30 mouse cellular contexts compared by ENCODE assay signal in genomic region chr19:5092083-5092482, GRCm38 (mm10). TPM values are rescaled to one million over a fixed set of nuclear protein-coding genes. Genes with fewer than 3 reads are reported as not detected.
DNase-seq lines count a peak whose midpoint lies in the region; ATAC-seq and TF ChIP-seq lines count a peak whose summit lies in the region.
"Had no signal": no experiment of that assay in that cellular context is flagged by ENCODE, and none has a peak within 500 bp of the region (broad histone marks: within the 10 kb centered on the region; RNA-seq: fewer than 3 reads in every experiment).

No protein-coding gene starts in this region.

- H3K27me3 ChIP-seq in hindbrain, embryonic 14.5 days (ENCODE audit: control insufficient read depth, insufficient read depth, low read length), result no peaks in the 10 kb centered on the region
- H3K27me3 ChIP-seq in hindbrain, embryonic 10.5 days (ENCODE audit: insufficient read depth, poor library complexity, severe bottlenecking), result 0 out of 2 replicates have a peak, but pooled peaks cover 1% of the 10 kb centered on the region
- no peaks in the 10 kb centered on the region for H3K27me3 ChIP-seq in midbrain, embryonic 15.5 days (replicated peaks)
- peaks cover 12% of the 10 kb centered on the region; the same call in 1 of the 2 replicates for H3K27me3 ChIP-seq in midbrain, embryonic 10.5 days (ENCODE audit: low read depth, poor library complexity, severe bottlenecking)
- H3K27me3 ChIP-seq: CH12.LX; embryonic facial prominence, embryonic 13.5 days; forebrain, embryonic 12.5 days; forebrain, embryonic 15.5 days; Patski had no signal

- 0 out of 2 replicates have a peak, but pooled peaks have one; percentile 7 for TF ChIP-seq POLR2A in olfactory bulb, adult 2 months (IDR thresholded peaks at IDR 0.05; ENCODE audit: insufficient read depth, low read depth, low read length)

- TF ChIP-seq CTCF in olfactory bulb, adult 2 months (IDR thresholded peaks at IDR 0.05; ENCODE audit: insufficient read depth, low read depth, low read length), result no peak

- H3K36me3 ChIP-seq in hindbrain, embryonic 14.5 days (replicated peaks; ENCODE audit: control insufficient read depth, insufficient read depth), result peaks cover 40% of the 10 kb centered on the region
- peaks cover 43% of the 10 kb centered on the region for H3K36me3 ChIP-seq in hindbrain, embryonic 10.5 days
- peaks cover 14% of the 10 kb centered on the region for H3K36me3 ChIP-seq in midbrain, embryonic 15.5 days (replicated peaks)
- peaks cover 42% of the 10 kb centered on the region for H3K36me3 ChIP-seq in midbrain, embryonic 10.5 days

- ATAC-seq in hindbrain, embryonic 14.5 days (ENCODE audit: low FRiP score), result no peak
- no peak for ATAC-seq in midbrain, embryonic 15.5 days (replicated peaks)
- ATAC-seq: forebrain, embryonic 15.5 days; hindbrain, postnatal 0 days; inflammation-experienced regulatory T-cells, adult 6 months; intestine, embryonic 16.5 days; Patski had no signal

- peak overlapping the region; percentile 26; the same call in 1 of the 2 replicates for H3K9ac ChIP-seq in hindbrain, embryonic 14.5 days
- no peak overlapping the region for H3K9ac ChIP-seq in midbrain, embryonic 15.5 days
- H3K9ac ChIP-seq: embryonic facial prominence, embryonic 13.5 days; forebrain, embryonic 12.5 days; forebrain, embryonic 15.5 days; heart, embryonic 12.5 days; heart, embryonic 15.5 days had no signal

- no peak overlapping the region for H3K27ac ChIP-seq in hindbrain, embryonic 14.5 days
- no peak overlapping the region for H3K27ac ChIP-seq in hindbrain, embryonic 10.5 days
- 0 out of 2 replicates have a peak overlapping the region, but pooled peaks have one; percentile 26 for H3K27ac ChIP-seq in midbrain, embryonic 15.5 days
- H3K27ac ChIP-seq in midbrain, embryonic 10.5 days (replicated peaks), result no peak overlapping the region
- no peak overlapping the region for H3K27ac ChIP-seq in olfactory bulb, adult 2 months (ENCODE audit: insufficient read depth, low read depth, low read length)
- H3K27ac ChIP-seq: embryonic facial prominence, embryonic 10.5 days; embryonic facial prominence, embryonic 13.5 days; forebrain, embryonic 12.5 days; forebrain, embryonic 15.5 days; heart, embryonic 15.5 days; hindbrain, postnatal 0 days had no signal

- 84% methylated on average over 10 of the region's 10 CpGs for WGBS in hindbrain, embryonic 14.5 days
- 92% methylated on average over 10 of the region's 10 CpGs for WGBS in hindbrain, embryonic 10.5 days
- 87% methylated on average over 10 of the region's 10 CpGs for WGBS in midbrain, embryonic 15.5 days
- WGBS in midbrain, embryonic 10.5 days, result 92% methylated on average over 10 of the region's 10 CpGs
- 82% methylated on average over 10 of the region's 10 CpGs for WGBS in olfactory bulb, adult 2 months

- DNase-seq in cerebellum, adult 9-11 months, result peak; percentile 58
- DNase-seq in cerebellum, postnatal 36 days, result no peak
- no peak for DNase-seq in hindbrain, embryonic 14.5 days (ENCODE audit: low spot score)
- DNase-seq in hindbrain, embryonic 10.5 days (ENCODE audit: low spot score), result no peak
- DNase-seq in midbrain, embryonic 10.5 days (ENCODE audit: low spot score), result no peak
- DNase-seq: adrenal gland, postnatal 10 days; adrenal gland, postnatal 36 days; B cell, adult 2 months; cerebellum, adult 2 months; cerebellum, postnatal 10 days; embryo, embryonic 11 days; gastrocnemius, postnatal 10 days; gastrocnemius, postnatal 36 days; heart, postnatal 10 days; heart, postnatal 36 days had no signal

- H3K4me2 ChIP-seq in hindbrain, embryonic 14.5 days (replicated peaks), result no peak overlapping the region
- H3K4me2 ChIP-seq in midbrain, embryonic 15.5 days, result no peak overlapping the region
- H3K4me2 ChIP-seq: embryonic facial prominence, embryonic 13.5 days; forebrain, embryonic 12.5 days; forebrain, embryonic 15.5 days; heart, embryonic 12.5 days; heart, embryonic 15.5 days had no signal

- H3K4me3 ChIP-seq in hindbrain, embryonic 14.5 days (replicated peaks; ENCODE audit: low read length), result no peak overlapping the region
- H3K4me3 ChIP-seq in hindbrain, embryonic 10.5 days, result no peak overlapping the region
- H3K4me3 ChIP-seq in midbrain, embryonic 15.5 days, result no peak overlapping the region
- no peak overlapping the region for H3K4me3 ChIP-seq in midbrain, embryonic 10.5 days
- no peak overlapping the region for H3K4me3 ChIP-seq in olfactory bulb, adult 2 months (ENCODE audit: insufficient read depth, low read depth, low read length)
- H3K4me3 ChIP-seq: embryonic facial prominence, embryonic 13.5 days; erythroblast, embryonic 14.5 days; forebrain, embryonic 12.5 days; forebrain, embryonic 15.5 days; heart, embryonic 12.5 days; heart, embryonic 15.5 days had no signal

- no peaks in the 10 kb centered on the region for H3K9me3 ChIP-seq in hindbrain, embryonic 14.5 days (ENCODE audit: control insufficient read depth, low read length)
- no peaks in the 10 kb centered on the region for H3K9me3 ChIP-seq in hindbrain, embryonic 10.5 days
- H3K9me3 ChIP-seq in midbrain, embryonic 15.5 days, result no peaks in the 10 kb centered on the region
- H3K9me3 ChIP-seq in midbrain, embryonic 10.5 days (replicated peaks), result no peaks in the 10 kb centered on the region
- H3K9me3 ChIP-seq: embryonic facial prominence, embryonic 10.5 days; embryonic facial prominence, embryonic 13.5 days; forebrain, embryonic 12.5 days; forebrain, embryonic 15.5 days; G1E; heart, embryonic 12.5 days; heart, embryonic 15.5 days had no signal

- H3K4me1 ChIP-seq in hindbrain, embryonic 14.5 days (replicated peaks; ENCODE audit: control insufficient read depth, insufficient read depth, low read length), result peaks cover 52% of the 10 kb centered on the region
- peaks cover 61% of the 10 kb centered on the region for H3K4me1 ChIP-seq in hindbrain, embryonic 10.5 days (replicated peaks)
- H3K4me1 ChIP-seq in midbrain, embryonic 15.5 days, result peaks cover 64% of the 10 kb centered on the region
- H3K4me1 ChIP-seq in midbrain, embryonic 10.5 days, result peaks cover 59% of the 10 kb centered on the region
- peaks cover 45% of the 10 kb centered on the region for H3K4me1 ChIP-seq in olfactory bulb, adult 2 months (ENCODE audit: control insufficient read depth, insufficient read depth, low read length)

RNA-seq across cellular contexts. Expression of gene Yif1a, which starts 3.7 kb away (rescaled TPM):
- polyA plus RNA-seq in hindbrain, embryonic 14.5 days (2014; fragmentation: Nextera tagmentation; extraction: Ambion mirVana), result 62.4 and 72.6 TPM in 2 replicates
- 87.1 and 92.0 TPM in 2 replicates for polyA plus RNA-seq in hindbrain, embryonic 10.5 days (2016; fragmentation: Nextera tagmentation; extraction: Ambion mirVana)
- 43.4 and 55.8 TPM in 2 replicates for polyA plus RNA-seq in midbrain, embryonic 15.5 days (2015; fragmentation: Nextera tagmentation; extraction: Ambion mirVana)
- 85.1 and 90.7 TPM in 2 replicates for polyA plus RNA-seq in midbrain, embryonic 10.5 days (2016; fragmentation: Nextera tagmentation; extraction: Ambion mirVana)
- polyA plus RNA-seq in olfactory bulb, adult 2 months (2012; ENCODE audit: insufficient read depth, insufficient read length, low replicate concordance, missing spikeins), result not detected in 2 replicates

RNA-seq across cellular contexts. Expression of gene Cnih2, which starts 6.2 kb away (rescaled TPM):
- polyA plus RNA-seq in hindbrain, embryonic 14.5 days (2014; fragmentation: Nextera tagmentation; extraction: Ambion mirVana), result 485 and 502 TPM in 2 replicates
- 42.1 and 115 TPM in 2 replicates for polyA plus RNA-seq in hindbrain, embryonic 10.5 days (2016; fragmentation: Nextera tagmentation; extraction: Ambion mirVana)
- polyA plus RNA-seq in midbrain, embryonic 15.5 days (2015; fragmentation: Nextera tagmentation; extraction: Ambion mirVana), result 480 and 492 TPM in 2 replicates
- polyA plus RNA-seq in midbrain, embryonic 10.5 days (2016; fragmentation: Nextera tagmentation; extraction: Ambion mirVana), result 42.2 and 72.4 TPM in 2 replicates
- not detected in 2 replicates for polyA plus RNA-seq in olfactory bulb, adult 2 months (2012; ENCODE audit: insufficient read depth, insufficient read length, low replicate concordance, missing spikeins)

RNA-seq across cellular contexts. Expression of gene Tmem151a, which starts 6.8 kb away (rescaled TPM):
- 20.7 and 23.8 TPM in 2 replicates for polyA plus RNA-seq in hindbrain, embryonic 14.5 days (2014; fragmentation: Nextera tagmentation; extraction: Ambion mirVana)
- polyA plus RNA-seq in hindbrain, embryonic 10.5 days (2016; fragmentation: Nextera tagmentation; extraction: Ambion mirVana), result 1.5 and 1.8 TPM in 2 replicates
- polyA plus RNA-seq in midbrain, embryonic 15.5 days (2015; fragmentation: Nextera tagmentation; extraction: Ambion mirVana), result 20.3 and 21.2 TPM in 2 replicates
- polyA plus RNA-seq in midbrain, embryonic 10.5 days (2016; fragmentation: Nextera tagmentation; extraction: Ambion mirVana), result 0.97 and 1.0 TPM in 2 replicates
- polyA plus RNA-seq in olfactory bulb, adult 2 months (2012; ENCODE audit: insufficient read depth, insufficient read length, low replicate concordance, missing spikeins), result not detected in 2 replicates
- polyA plus RNA-seq: erythroblast, embryonic 14.5 days; G1E; inflammation-experienced regulatory T-cells, adult 6 months had no signal

RNA-seq across cellular contexts. Expression of gene Rab1b, which starts 14.8 kb away (rescaled TPM):
- polyA plus RNA-seq in hindbrain, embryonic 14.5 days (2014; fragmentation: Nextera tagmentation; extraction: Ambion mirVana), result 210 and 213 TPM in 2 replicates
- polyA plus RNA-seq in hindbrain, embryonic 10.5 days (2016; fragmentation: Nextera tagmentation; extraction: Ambion mirVana), result 270 and 303 TPM in 2 replicates
- polyA plus RNA-seq in midbrain, embryonic 15.5 days (2015; fragmentation: Nextera tagmentation; extraction: Ambion mirVana), result 216 and 233 TPM in 2 replicates
- polyA plus RNA-seq in midbrain, embryonic 10.5 days (2016; fragmentation: Nextera tagmentation; extraction: Ambion mirVana), result 267 and 280 TPM in 2 replicates
- not detected in 2 replicates for polyA plus RNA-seq in olfactory bulb, adult 2 months (2012; ENCODE audit: insufficient read depth, insufficient read length, low replicate concordance, missing spikeins)

RNA-seq across cellular contexts. Expression of gene Cd248, which starts 24.2 kb away (rescaled TPM):
- 23.8 and 26.4 TPM in 2 replicates for polyA plus RNA-seq in hindbrain, embryonic 14.5 days (2014; fragmentation: Nextera tagmentation; extraction: Ambion mirVana)
- polyA plus RNA-seq in hindbrain, embryonic 10.5 days (2016; fragmentation: Nextera tagmentation; extraction: Ambion mirVana), result 26.9 and 39.1 TPM in 2 replicates
- polyA plus RNA-seq in midbrain, embryonic 15.5 days (2015; fragmentation: Nextera tagmentation; extraction: Ambion mirVana), result 19.7 and 24.2 TPM in 2 replicates
- 25.3 and 34.1 TPM in 2 replicates for polyA plus RNA-seq in midbrain, embryonic 10.5 days (2016; fragmentation: Nextera tagmentation; extraction: Ambion mirVana)
- polyA plus RNA-seq in olfactory bulb, adult 2 months (2012; ENCODE audit: insufficient read depth, insufficient read length, low replicate concordance, missing spikeins), result not detected in 2 replicates
- polyA plus RNA-seq: G1E; inflammation-experienced regulatory T-cells, adult 6 months had no signal

Comparison
In these comparisons a context has a peak if more than half of its experiments do, and no peak if none do; other contexts are left out.
1. RNA of gene Yif1a, which starts 3.7 kb away (polyA plus RNA-seq): 87.1 to 92.0 TPM in hindbrain, embryonic 10.5 days, 85.1 to 90.7 TPM in midbrain, embryonic 10.5 days, 62.4 to 72.6 TPM in hindbrain, embryonic 14.5 days and 43.4 to 55.8 TPM in midbrain, embryonic 15.5 days; not detected in olfactory bulb, adult 2 months; every median in the first group is over 10 times any median in the second.